Mouse (Mus musculus) G1E (cell line): ENCODE measurements around the gene Tbx3. TPM values are rescaled to one million over a fixed set of nuclear protein-coding genes. Genes with fewer than 3 reads are reported as not detected.

ENCODE experiments used
- ATAC-seq: 2 replicates; pipeline ENCODE4 v1.8.0; 2016; ENCODE audit warnings: mild to moderate bottlenecking; ENCODE audit not compliant: insufficient number of reproducible peaks, poor library complexity, low FRiP score, severe bottlenecking; ENCODE audit errors: extremely low read depth
- DNase-seq: peaks from one replicate; pipeline ENCODE4 v3.0.0; 2012; ENCODE audit warnings: low spot score
- H3K27me3 ChIP-seq: 2 replicates; pipeline ENCODE4 v1.6.1; 2012; ENCODE audit warnings: mild to moderate bottlenecking, low read length, inconsistent platforms; ENCODE audit not compliant: insufficient read depth
- H3K36me3 ChIP-seq: replicated peaks from 2 replicates; pipeline ENCODE3; 2012; ENCODE audit warnings: mild to moderate bottlenecking, inconsistent platforms
- H3K4me1 ChIP-seq: 2 replicates; pipeline ENCODE4 v1.6.1; 2012; ENCODE audit warnings: low read depth, low read length, inconsistent platforms, mixed read lengths; ENCODE audit not compliant: insufficient read depth
- H3K4me3 ChIP-seq: 2 replicates; pipeline ENCODE4 v1.5.1; 2012; ENCODE audit warnings: low read depth, mild to moderate bottlenecking, inconsistent platforms, low read length, moderate library complexity, mixed read lengths
- H3K9me3 ChIP-seq: replicated peaks from 2 replicates; pipeline ENCODE4 v1.6.1; 2012; ENCODE audit warnings: inconsistent platforms
- CTCF ChIP-seq: IDR thresholded peaks from 2 replicates; pipeline ENCODE4 v1.5.1; 2012; ENCODE audit warnings: low read depth, low read length, inconsistent platforms, mixed read lengths
- GATA1 ChIP-seq: IDR thresholded peaks from 2 replicates; pipeline ENCODE4 v1.6.1; 2012; ENCODE audit warnings: borderline replicate concordance, low read length, inconsistent platforms, mixed read lengths
- GATA2 ChIP-seq: IDR thresholded peaks from 2 replicates; pipeline ENCODE4 v1.6.1; 2012; ENCODE audit warnings: low read depth, low read length, inconsistent platforms, borderline replicate concordance
- POLR2AphosphoS5 ChIP-seq: IDR thresholded peaks from 2 replicates; pipeline ENCODE4 v1.6.1; 2012; ENCODE audit warnings: low read depth, low read length, inconsistent platforms; ENCODE audit not compliant: insufficient replicate concordance
- TAL1 ChIP-seq: conservative IDR thresholded peaks from 2 replicates; pipeline ENCODE4 v1.6.1; 2012; ENCODE audit warnings: low read depth, low read length, inconsistent platforms, mixed read lengths
- polyA plus RNA-seq: library from polyadenylated mRNA; stranded (reverse); fragments of >175 nt; gene quantifications from 2 replicates; pipeline ENCODE4 v1.2.3, GENCODE M21; 2012
- total RNA-seq, 2 experiments: library from RNA; stranded (forward) in 1 of 2; stranded (reverse) in 1 of 2; fragments of 200-1000 nt in 1 of 2; fragments of >200 nt in 1 of 2; fragmentation: Nextera tagmentation in 1 of 2; gene quantifications; 2 replicates each; pipeline ENCODE4 v1.2.3; 2014 to 2017

Gene Tbx3
- total and polyA plus RNA-seq, 3 experiments: 0.05 TPM; not detected in 2

- no peak overlapping the region for H3K4me3 ChIP-seq
- TF ChIP-seq TAL1 (no peak), GATA2 (no peak), GATA1 (no peak), POLR2AphosphoS5 (no peak), CTCF (no peak)
- peaks cover 66% of the 10 kb centered on the region for H3K9me3 ChIP-seq
- no peaks in the 10 kb centered on the region for H3K27me3 ChIP-seq
- H3K4me1 ChIP-seq: no peaks in the 10 kb centered on the region
- H3K36me3 ChIP-seq: no peaks in the 10 kb centered on the region
- no peak for DNase-seq
- ATAC-seq: no peak
These were observed 15.9 kb downstream of the Tbx3 start for GRCm38 (mm10) chr5:119686199-119686964.

GRCm38 (mm10) chr5:119687005-119687855 is 16.8 kb downstream of the Tbx3 start:
- H3K9me3 ChIP-seq: peaks cover 67% of the 10 kb centered on the region
- no peak for ATAC-seq
- no peaks in the 10 kb centered on the region for H3K4me1 ChIP-seq
- H3K27me3 ChIP-seq: no peaks in the 10 kb centered on the region
- H3K4me3 ChIP-seq: no peak overlapping the region
- no peak for DNase-seq
- TF ChIP-seq CTCF: no peak
- TF ChIP-seq GATA2: no peak
- no peak for TF ChIP-seq POLR2AphosphoS5
- TF ChIP-seq GATA1: no peak
- no peak for TF ChIP-seq TAL1
- H3K36me3 ChIP-seq: no peaks in the 10 kb centered on the region

GRCm38 (mm10) chr5:119687856-119688206 is 17.4 kb downstream of the Tbx3 start:
- Histone ChIP-seq H3K4me3 (no peak overlapping the region; the same call in 1 of the 2 replicates), H3K9me3 (peaks cover 66% of the 10 kb centered on the region), H3K36me3 (no peaks in the 10 kb centered on the region), H3K27me3 (no peaks in the 10 kb centered on the region), H3K4me1 (no peaks in the 10 kb centered on the region)
- ATAC-seq (no peak), DNase-seq (no peak)
- no peak for TF ChIP-seq TAL1
- no peak for TF ChIP-seq CTCF
- TF ChIP-seq POLR2AphosphoS5: no peak
- no peak for TF ChIP-seq GATA2
- no peak for TF ChIP-seq GATA1

GRCm38 (mm10) chr5:119688306-119688705 is 17.8 kb downstream of the Tbx3 start:
- no peak for TF ChIP-seq GATA2
- no peak for TF ChIP-seq CTCF
- TF ChIP-seq GATA1: no peak
- TF ChIP-seq TAL1: no peak
- TF ChIP-seq POLR2AphosphoS5: no peak
- H3K36me3 ChIP-seq: no peaks in the 10 kb centered on the region
- H3K9me3 ChIP-seq: peaks cover 65% of the 10 kb centered on the region
- H3K4me3 ChIP-seq: no peak overlapping the region
- no peaks in the 10 kb centered on the region for H3K4me1 ChIP-seq
- no peak for DNase-seq
- no peaks in the 10 kb centered on the region for H3K27me3 ChIP-seq
- ATAC-seq: no peak

- no peak for ATAC-seq
- Histone ChIP-seq H3K4me3 (no peak overlapping the region), H3K4me1 (no peaks in the 10 kb centered on the region), H3K36me3 (no peaks in the 10 kb centered on the region), H3K27me3 (no peaks in the 10 kb centered on the region), H3K9me3 (peaks cover 70% of the 10 kb centered on the region)
- DNase-seq: no peak
- TF ChIP-seq TAL1 (no peak), GATA1 (no peak), POLR2AphosphoS5 (no peak), CTCF (no peak), GATA2 (no peak)
These were observed 18.5 kb downstream of the Tbx3 start for GRCm38 (mm10) chr5:119688914-119689420.

- no peaks in the 10 kb centered on the region for H3K27me3 ChIP-seq
- H3K9me3 ChIP-seq: peaks cover 74% of the 10 kb centered on the region
- DNase-seq: no peak
- H3K4me3 ChIP-seq: no peak overlapping the region
- TF ChIP-seq GATA2 (no peak), TAL1 (no peak), POLR2AphosphoS5 (no peak), GATA1 (no peak), CTCF (no peak)
- no peak for ATAC-seq
- no peaks in the 10 kb centered on the region for H3K4me1 ChIP-seq
- no peaks in the 10 kb centered on the region for H3K36me3 ChIP-seq
These were observed 19.0 kb downstream of the Tbx3 start for GRCm38 (mm10) chr5:119689501-119689900.
